Mouse (Mus musculus) ES-E14 (cell line): ENCODE measurements around the gene Pds5b. TPM values are rescaled to one million over a fixed set of nuclear protein-coding genes. Genes with fewer than 3 reads are reported as not detected.
"Not testable (repeated sequence)": the region's sequence is repeated elsewhere in the genome, so short reads cannot be mapped to it uniquely, and the experiment has no call there.

ENCODE experiments used
- DNase-seq: peaks from one replicate; pipeline ENCODE4 v3.0.0-alpha.2; 2013; ENCODE audit warnings: low read depth, low spot score
- H3K27ac ChIP-seq: 2 replicates; pipeline ENCODE4 v1.5.1; 2012; ENCODE audit warnings: low read depth, mild to moderate bottlenecking, low read length, moderate library complexity, mixed read lengths; ENCODE audit not compliant: poor library complexity, insufficient read depth, severe bottlenecking
- H3K36me3 ChIP-seq: 2 replicates; pipeline ENCODE4 v1.6.1; 2012; ENCODE audit warnings: mild to moderate bottlenecking, low read length, moderate library complexity, mixed read lengths; ENCODE audit not compliant: control insufficient read depth, poor library complexity, insufficient read depth, severe bottlenecking
- H3K4me1 ChIP-seq, 2 experiments: fragments of 150-350 bp in 1 of 2; sonication (generic) in 1 of 2; 2 replicates each; pipeline ENCODE4 v1.6.1; 2012; ENCODE audit warnings: low read length in 2 of 2, mild to moderate bottlenecking in 1 of 2, mixed read lengths in 1 of 2; ENCODE audit not compliant: control insufficient read depth in 2 of 2, insufficient read depth in 2 of 2, poor library complexity in 1 of 2
- H3K4me3 ChIP-seq, 2 experiments: fragments of 150-350 bp in 1 of 2; sonication (generic) in 1 of 2; 2 replicates each; pipeline ENCODE4 v1.5.1; 2012; ENCODE audit warnings: low read length in 2 of 2, low read depth in 1 of 2, mild to moderate bottlenecking in 1 of 2, mixed read lengths in 1 of 2; ENCODE audit not compliant: insufficient read depth in 1 of 2, poor library complexity in 1 of 2, severe bottlenecking in 1 of 2
- H3K9ac ChIP-seq: 2 replicates; pipeline ENCODE4 v1.6.1; 2012; ENCODE audit warnings: low read depth, mild to moderate bottlenecking, low read length, mixed read lengths; ENCODE audit not compliant: poor library complexity, insufficient read depth, severe bottlenecking
- H3K9me3 ChIP-seq: fragments of 150-350 bp; sonication (generic); 2 replicates; pipeline ENCODE4 v1.6.1; 2012; ENCODE audit warnings: low read depth, mild to moderate bottlenecking, low read length; ENCODE audit not compliant: control insufficient read depth, insufficient read depth
- CHD2 ChIP-seq: IDR thresholded peaks from 2 replicates; pipeline ENCODE4 v1.6.1; 2014; ENCODE audit warnings: mild to moderate bottlenecking, low read depth, low read length, inconsistent platforms
- HCFC1 ChIP-seq: IDR thresholded peaks from 2 replicates; pipeline ENCODE4 v1.6.1; 2012; ENCODE audit warnings: low read length, inconsistent platforms, borderline replicate concordance; ENCODE audit not compliant: insufficient read depth
- MAFK ChIP-seq: IDR thresholded peaks from 2 replicates; pipeline ENCODE4 v1.6.1; 2014; ENCODE audit warnings: mild to moderate bottlenecking, low read depth, low read length, inconsistent platforms; ENCODE audit not compliant: insufficient read depth
- ZC3H11A ChIP-seq: IDR thresholded peaks from 2 replicates; pipeline ENCODE4 v1.6.1; 2012; ENCODE audit warnings: low read depth, mild to moderate bottlenecking, inconsistent platforms, low read length, borderline replicate concordance
- ZNF384 ChIP-seq: IDR thresholded peaks from 2 replicates; pipeline ENCODE4 v1.6.1; 2012; ENCODE audit warnings: low read depth, low read length, inconsistent platforms
- in situ Hi-C, 2 experiments: fragments of 600-800 bp; cut with MboI; formaldehyde crosslinking; loops; one replicate each; pipeline ENCODE4 v1.15.1; 2025; ENCODE audit warnings: low sequenced_read_pairs in 2 of 2, inconsistent platforms in 1 of 2; ENCODE audit not compliant: unreplicated experiment in 2 of 2
- total RNA-seq: library from RNA; depleted of rRNA; stranded (reverse); fragments of 300-350 nt; gene quantifications from 2 replicates; pipeline ENCODE4 v1.2.3, GENCODE M21; 2012

Gene Pds5b
- total RNA-seq, 1 experiment, result 26.6 TPM

DNA sequence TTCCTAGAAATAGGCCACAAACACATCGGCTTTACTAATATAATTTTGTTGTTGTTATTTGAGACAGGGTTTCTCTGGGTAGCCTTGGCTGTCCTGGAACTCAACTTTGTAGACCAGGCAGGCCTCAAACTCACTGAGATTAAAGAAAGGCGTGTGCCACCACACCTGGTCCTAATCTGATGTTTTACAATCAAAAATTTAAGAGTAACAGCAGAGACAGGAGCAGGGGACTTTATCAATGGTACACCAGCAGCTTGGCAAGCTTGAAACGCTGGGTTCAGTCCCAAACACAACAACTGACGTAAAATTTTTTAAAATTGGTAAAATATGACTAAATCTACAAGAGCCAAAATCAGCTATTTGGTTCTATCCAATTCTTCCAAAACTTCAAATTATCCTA, 28.6 kb upstream of the Pds5b start:
- H3K36me3 ChIP-seq, result peaks cover 6% of the 10 kb centered on the region
- no peak overlapping the region for H3K9ac ChIP-seq
- TF ChIP-seq ZNF384, result no peak
- TF ChIP-seq MAFK, result no peak
- TF ChIP-seq ZC3H11A, result no peak
- no peak for TF ChIP-seq HCFC1
- no peak for TF ChIP-seq CHD2
- H3K4me1 ChIP-seq, result no peaks in the 10 kb centered on the region
- DNase-seq, result no peak
- no peaks in the 10 kb centered on the region for H3K9me3 ChIP-seq
- in situ Hi-C loops, result no loop called here
- H3K27ac ChIP-seq, result no peak overlapping the region
- no peak overlapping the region for H3K4me3 ChIP-seq

- no peak overlapping the region for H3K4me3 ChIP-seq
- in situ Hi-C loops, result no loop called here
- no peak overlapping the region for H3K9ac ChIP-seq
- no peaks in the 10 kb centered on the region for H3K4me1 ChIP-seq
- H3K27ac ChIP-seq, result no peak overlapping the region
- H3K36me3 ChIP-seq, result peaks cover 2% of the 10 kb centered on the region; the same call in 1 of the 2 replicates
- no peaks in the 10 kb centered on the region for H3K9me3 ChIP-seq
- peak; percentile 75 for TF ChIP-seq ZNF384
- TF ChIP-seq MAFK, result no peak
- no peak for DNase-seq
Measured at GRCm38 (mm10) chr5:150652578-150652977, 21.0 kb upstream of the Pds5b start.

- H3K36me3 ChIP-seq, result no peaks in the 10 kb centered on the region; the same call in 1 of the 2 replicates
- peaks cover 0 to 3% of the 10 kb centered on the region in 2 experiments; a peak in 1 of 4 replicates for H3K4me1 ChIP-seq
- no peak overlapping the region for H3K4me3 ChIP-seq
- in situ Hi-C loops, result no loop called here
- H3K9me3 ChIP-seq, result no peaks in the 10 kb centered on the region
- DNase-seq, result no peak
- H3K27ac ChIP-seq, result no peak overlapping the region
- TF ChIP-seq HCFC1, result no peak
- TF ChIP-seq ZC3H11A, result no peak
- no peak for TF ChIP-seq ZNF384
- no peak for TF ChIP-seq CHD2
- no peak for TF ChIP-seq MAFK
- no peak overlapping the region for H3K9ac ChIP-seq
Measured at GRCm38 (mm10) chr5:150654548-150654947, 19.0 kb upstream of the Pds5b start.

GRCm38 (mm10) chr5:150659425-150659824, 14.1 kb upstream of the Pds5b start:
- TF ChIP-seq ZNF384, result 0 out of 2 replicates have a peak, but pooled peaks have one; percentile 24
- H3K27ac ChIP-seq, in situ Hi-C loops, H3K9me3 ChIP-seq, H3K36me3 ChIP-seq, H3K4me3 ChIP-seq, H3K4me1 ChIP-seq, H3K9ac ChIP-seq, DNase-seq: not testable (repeated sequence)

DNA sequence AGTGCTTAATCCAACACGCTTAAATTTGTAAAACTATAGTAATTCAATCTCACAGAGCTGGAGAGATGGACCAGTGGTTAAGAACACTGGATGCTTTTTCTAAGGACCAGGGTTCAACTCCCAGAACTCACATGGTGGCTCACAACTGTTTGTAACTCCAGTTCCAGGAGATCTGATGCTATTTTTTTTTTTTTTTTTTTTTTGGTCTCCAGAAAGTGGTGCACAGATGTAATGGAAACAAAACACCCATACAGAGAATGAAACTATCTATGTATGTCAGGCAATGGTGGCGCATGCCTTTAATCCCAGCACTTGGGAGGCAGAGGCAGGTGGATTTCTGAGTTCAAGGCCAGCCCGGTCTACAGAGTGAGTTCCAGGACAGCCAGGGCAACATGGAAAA, 13.2 kb upstream of the Pds5b start:
- H3K9ac ChIP-seq, in situ Hi-C loops, H3K4me3 ChIP-seq, H3K4me1 ChIP-seq, DNase-seq, H3K9me3 ChIP-seq, H3K36me3 ChIP-seq, H3K27ac ChIP-seq: not testable (repeated sequence)

- in situ Hi-C loops, result not testable (repeated sequence)
Measured at GRCm38 (mm10) chr5:150663926-150664325, 9.6 kb upstream of the Pds5b start.

More at GRCm38 (mm10) chr5:150663926-150664325, 9.6 kb upstream of the Pds5b start:
- H3K9me3 ChIP-seq, H3K4me1 ChIP-seq, DNase-seq, H3K36me3 ChIP-seq, H3K27ac ChIP-seq, H3K9ac ChIP-seq: not testable (repeated sequence)
- peak overlapping the region in 1 of 2 experiments; percentile 87; a peak in 3 of 4 replicates for H3K4me3 ChIP-seq
